Mouse (Mus musculus) thymus, adult 18-20 months (tissue): Measurements from ENCODE around the gene Fcgr4.
"Not testable (repeated sequence)": the region's sequence is repeated elsewhere in the genome, so short reads cannot be mapped to it uniquely, and the experiment has no call there.

Experiments
- DNase-seq, 2 experiments: peaks; one replicate each; pipeline ENCODE4 v3.0.0; 2022; ENCODE audit warnings: mixed read lengths in 2 of 2

The Fcgr4 gene

GRCm38 (mm10) chr1:171059203-171059602, 40.5 kb downstream of the Fcgr4 start:
- DNase-seq, result no peak

- DNase-seq, result no peak
These were observed 41.7 kb downstream of the Fcgr4 start for GRCm38 (mm10) chr1:171060392-171060791.

GRCm38 (mm10) chr1:171061566-171061965, 42.8 kb downstream of the Fcgr4 start:
- no peak for DNase-seq

GRCm38 (mm10) chr1:171063569-171064490, 45.1 kb downstream of the Fcgr4 start:
- DNase-seq, result peak; percentile 30 to 40

- peak; percentile 54 to 65 for DNase-seq
These were observed 45.9 kb downstream of the Fcgr4 start, which contains the start of gene Fcgr3 for GRCm38 (mm10) chr1:171064491-171065242. TSS of gene Fcgr3 (minus strand) at chr1:171064935.

GRCm38 (mm10) chr1:171065243-171065587, 46.5 kb downstream of the Fcgr4 start:
- not testable (repeated sequence) for DNase-seq

GRCm38 (mm10) chr1:171065768-171066167, 47.0 kb downstream of the Fcgr4 start:
- DNase-seq, result peak; percentile 16 to 24

GRCm38 (mm10) chr1:171066583-171066982, 47.9 kb downstream of the Fcgr4 start:
- DNase-seq, result not testable (repeated sequence)

GRCm38 (mm10) chr1:171067928-171068327, 49.2 kb downstream of the Fcgr4 start:
- DNase-seq, result not testable (repeated sequence)

GRCm38 (mm10) chr1:171069508-171069907, 50.8 kb downstream of the Fcgr4 start:
- not testable (repeated sequence) for DNase-seq

GRCm38 (mm10) chr1:171070879-171071278, 52.2 kb downstream of the Fcgr4 start:
- DNase-seq, result not testable (repeated sequence)

- DNase-seq, result not testable (repeated sequence)
These were observed 53.0 kb downstream of the Fcgr4 start for GRCm38 (mm10) chr1:171071726-171072125.

GRCm38 (mm10) chr1:171072217-171072616, 53.5 kb downstream of the Fcgr4 start:
- DNase-seq, result not testable (repeated sequence)

GRCm38 (mm10) chr1:171074283-171074682, 55.6 kb downstream of the Fcgr4 start:
- DNase-seq, result not testable (repeated sequence)

GRCm38 (mm10) chr1:171076176-171076575, 57.5 kb downstream of the Fcgr4 start:
- not testable (repeated sequence) for DNase-seq

- not testable (repeated sequence) for DNase-seq
These were observed 58.5 kb downstream of the Fcgr4 start for GRCm38 (mm10) chr1:171077192-171077591.

GRCm38 (mm10) chr1:171077955-171078354, 59.2 kb downstream of the Fcgr4 start:
- DNase-seq, result peak in 1 of 2 experiments; percentile 22

- not testable (repeated sequence) for DNase-seq
These were observed 59.7 kb downstream of the Fcgr4 start for GRCm38 (mm10) chr1:171078419-171078818.

GRCm38 (mm10) chr1:171079345-171079744, 60.6 kb downstream of the Fcgr4 start:
- DNase-seq, result not testable (repeated sequence)
